In the genomic region with DNA sequence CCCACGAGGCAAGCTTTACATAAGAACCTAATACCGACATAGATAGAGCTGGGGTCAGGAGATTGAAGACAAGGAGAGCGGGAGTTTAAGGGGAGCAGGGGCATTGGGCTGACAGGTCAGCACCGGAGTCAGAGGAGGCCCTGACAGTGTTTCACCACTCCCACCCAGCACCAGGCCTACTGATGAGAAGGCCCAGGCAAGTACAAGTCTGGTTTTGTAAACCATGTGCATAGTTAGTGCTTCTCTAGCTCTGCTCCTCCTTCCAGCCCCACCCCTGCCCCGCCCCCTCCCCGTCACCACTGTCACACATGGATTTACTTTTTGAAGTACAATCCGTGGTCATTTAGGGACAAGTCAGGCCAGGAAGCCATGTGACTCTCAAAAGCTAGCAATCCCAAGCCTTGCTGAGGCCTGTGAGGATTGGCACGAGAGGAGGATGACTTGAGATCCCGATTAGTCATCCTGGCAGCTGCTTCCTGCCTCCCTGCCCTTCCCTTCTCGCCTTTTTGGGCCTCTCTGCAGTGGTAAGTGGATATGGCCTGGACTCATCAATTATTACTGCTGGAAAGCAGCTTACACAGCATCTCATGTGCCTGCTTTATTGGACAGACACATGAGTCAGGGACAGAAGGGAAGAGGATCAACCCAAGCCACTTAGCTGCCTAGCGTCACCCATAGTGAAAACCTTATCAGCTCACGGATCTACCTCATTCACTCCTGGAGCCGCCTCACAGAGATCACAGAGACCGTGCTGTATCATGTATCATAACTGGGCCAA, we compare ENCODE assay signal across 8 mouse cellular contexts. TPM values are rescaled to one million over a fixed set of nuclear protein-coding genes. Genes with fewer than 3 reads are reported as not detected.
A peak's percentile ranks its signal among the peaks of the same experiment; 100 is the strongest.
DNase-seq lines count a peak whose midpoint lies in the region; ATAC-seq lines count a peak whose summit lies in the region.

No protein-coding gene starts in this region.

- H3K36me3 ChIP-seq in liver, embryonic 12.5 days: no peaks in the 10 kb centered on the region
- H3K36me3 ChIP-seq in liver, embryonic 11.5 days (ENCODE audit: control insufficient read depth, insufficient read depth, low read length): no peaks in the 10 kb centered on the region
- H3K36me3 ChIP-seq in embryonic facial prominence, embryonic 15.5 days: no peaks in the 10 kb centered on the region
- no peaks in the 10 kb centered on the region for H3K36me3 ChIP-seq in forebrain, embryonic 10.5 days (replicated peaks)

- no peak overlapping the region for H3K27ac ChIP-seq in liver, embryonic 12.5 days
- no peak overlapping the region for H3K27ac ChIP-seq in liver, embryonic 11.5 days (ENCODE audit: low read depth, low read length)
- peak overlapping the region; percentile 53 for H3K27ac ChIP-seq in embryonic facial prominence, embryonic 15.5 days (replicated peaks)
- H3K27ac ChIP-seq in forebrain, embryonic 10.5 days: no peak overlapping the region

- no peak overlapping the region for H3K4me2 ChIP-seq in liver, embryonic 12.5 days
- H3K4me2 ChIP-seq in liver, embryonic 11.5 days: no peak overlapping the region
- H3K4me2 ChIP-seq in embryonic facial prominence, embryonic 15.5 days (replicated peaks): no peak overlapping the region

- DNase-seq in liver, embryonic 11.5 days (ENCODE audit: low spot score): no peak
- peak; percentile 53 for DNase-seq in kidney, adult 18-20 months
- DNase-seq in naive thymus-derived CD4-positive, alpha-beta T cell, adult 2 months (ENCODE audit: low read depth): peak; percentile 16
- no peak for DNase-seq in forebrain, embryonic 10.5 days (ENCODE audit: extremely low spot score, low spot score)
- DNase-seq in c-Kit-positive CD71-positive TER-119-positive erythroid progenitor cells, embryonic 14.5 days (ENCODE audit: low spot score): no peak

- peak; percentile 44; the same call in 1 of the 2 replicates for ATAC-seq in liver, embryonic 12.5 days
- no peak for ATAC-seq in liver, embryonic 11.5 days (replicated peaks; ENCODE audit: low FRiP score)
- ATAC-seq in embryonic facial prominence, embryonic 15.5 days (ENCODE audit: insufficient number of reproducible peaks, low FRiP score, low TSS enrichment, low read depth): peak; percentile 79
- no peak for ATAC-seq in granulocyte monocyte progenitor cell, adult 5-6 weeks (replicated peaks; ENCODE audit: poor library complexity, severe bottlenecking)

- no peaks in the 10 kb centered on the region for H3K4me1 ChIP-seq in liver, embryonic 12.5 days
- H3K4me1 ChIP-seq in liver, embryonic 11.5 days (replicated peaks; ENCODE audit: control insufficient read depth, insufficient read depth, low read length): no peaks in the 10 kb centered on the region
- H3K4me1 ChIP-seq in embryonic facial prominence, embryonic 15.5 days: peaks cover 11% of the 10 kb centered on the region
- H3K4me1 ChIP-seq in forebrain, embryonic 10.5 days: peaks cover 13% of the 10 kb centered on the region

- WGBS in liver, embryonic 12.5 days (ENCODE audit: insufficient replicate concordance): 49% methylated on average over 14 of the region's 14 CpGs
- 50% methylated on average over 14 of the region's 14 CpGs for WGBS in liver, embryonic 11.5 days
- WGBS in embryonic facial prominence, embryonic 15.5 days: 45% methylated on average over 14 of the region's 14 CpGs
- WGBS in forebrain, embryonic 10.5 days: 70% methylated on average over 14 of the region's 14 CpGs

- H3K9ac ChIP-seq in liver, embryonic 12.5 days: no peak overlapping the region
- no peak overlapping the region for H3K9ac ChIP-seq in liver, embryonic 11.5 days (ENCODE audit: low read depth, low read length)
- no peak overlapping the region for H3K9ac ChIP-seq in embryonic facial prominence, embryonic 15.5 days

- H3K4me3 ChIP-seq in liver, embryonic 12.5 days: no peak overlapping the region
- H3K4me3 ChIP-seq in liver, embryonic 11.5 days (ENCODE audit: low read depth, low read length): no peak overlapping the region
- no peak overlapping the region for H3K4me3 ChIP-seq in embryonic facial prominence, embryonic 15.5 days (replicated peaks)
- no peak overlapping the region for H3K4me3 ChIP-seq in forebrain, embryonic 10.5 days

- H3K27me3 ChIP-seq in liver, embryonic 12.5 days (replicated peaks): no peaks in the 10 kb centered on the region
- H3K27me3 ChIP-seq in liver, embryonic 11.5 days (replicated peaks; ENCODE audit: control insufficient read depth, insufficient read depth, low read length): no peaks in the 10 kb centered on the region
- no peaks in the 10 kb centered on the region for H3K27me3 ChIP-seq in embryonic facial prominence, embryonic 15.5 days
- H3K27me3 ChIP-seq in forebrain, embryonic 10.5 days (ENCODE audit: poor library complexity, severe bottlenecking): no peaks in the 10 kb centered on the region

- no peaks in the 10 kb centered on the region for H3K9me3 ChIP-seq in liver, embryonic 12.5 days (replicated peaks)
- no peaks in the 10 kb centered on the region for H3K9me3 ChIP-seq in liver, embryonic 11.5 days (ENCODE audit: control insufficient read depth, low read length)
- no peaks in the 10 kb centered on the region for H3K9me3 ChIP-seq in embryonic facial prominence, embryonic 15.5 days (replicated peaks)
- no peaks in the 10 kb centered on the region for H3K9me3 ChIP-seq in forebrain, embryonic 10.5 days

RNA-seq across cellular contexts. Expression of a gene that starts 34.1 kb away (rescaled TPM):
- polyA plus RNA-seq in liver, embryonic 12.5 days (2016; fragmentation: Nextera tagmentation; extraction: Ambion mirVana): 318 and 321 TPM in 2 replicates
- polyA plus RNA-seq in liver, embryonic 11.5 days (2014; fragmentation: Nextera tagmentation; extraction: Ambion mirVana): 426 and 477 TPM in 2 replicates
- polyA plus RNA-seq in embryonic facial prominence, embryonic 15.5 days (2015; fragmentation: Nextera tagmentation; extraction: Ambion mirVana): 294 and 307 TPM in 2 replicates
- 490 and 511 TPM in 2 replicates for polyA plus RNA-seq in forebrain, embryonic 10.5 days (2016; fragmentation: Nextera tagmentation; extraction: Ambion mirVana)
- total RNA-seq in granulocyte monocyte progenitor cell, adult 5-6 weeks (2014; fragmentation: Nextera tagmentation): 387 and 444 TPM in 2 replicates
- 211 and 247 TPM in 2 replicates for total RNA-seq in granulocyte monocyte progenitor cell, adult 5-6 weeks (2017)

RNA-seq across cellular contexts. Expression of a gene that starts 48.1 kb away (rescaled TPM):
- polyA plus RNA-seq in liver, embryonic 12.5 days (2016; fragmentation: Nextera tagmentation; extraction: Ambion mirVana): not detected in 2 replicates
- polyA plus RNA-seq in liver, embryonic 11.5 days (2014; fragmentation: Nextera tagmentation; extraction: Ambion mirVana): not detected in 2 replicates
- 0.18 and 0.49 TPM in 2 replicates for polyA plus RNA-seq in embryonic facial prominence, embryonic 15.5 days (2015; fragmentation: Nextera tagmentation; extraction: Ambion mirVana)
- polyA plus RNA-seq in forebrain, embryonic 10.5 days (2016; fragmentation: Nextera tagmentation; extraction: Ambion mirVana): 0.11 and 0.30 TPM in 2 replicates
- not detected in 2 replicates for total RNA-seq in granulocyte monocyte progenitor cell, adult 5-6 weeks (2014; fragmentation: Nextera tagmentation)
- 0.26 and 0.62 TPM in 2 replicates for total RNA-seq in granulocyte monocyte progenitor cell, adult 5-6 weeks (2017)

RNA-seq across cellular contexts. Expression of a gene that starts 59.3 kb away (rescaled TPM):
- 21.8 and 23.0 TPM in 2 replicates for polyA plus RNA-seq in liver, embryonic 12.5 days (2016; fragmentation: Nextera tagmentation; extraction: Ambion mirVana)
- 24.1 and 26.9 TPM in 2 replicates for polyA plus RNA-seq in liver, embryonic 11.5 days (2014; fragmentation: Nextera tagmentation; extraction: Ambion mirVana)
- polyA plus RNA-seq in embryonic facial prominence, embryonic 15.5 days (2015; fragmentation: Nextera tagmentation; extraction: Ambion mirVana): 39.0 and 42.6 TPM in 2 replicates
- polyA plus RNA-seq in forebrain, embryonic 10.5 days (2016; fragmentation: Nextera tagmentation; extraction: Ambion mirVana): 16.8 and 19.0 TPM in 2 replicates
- total RNA-seq in granulocyte monocyte progenitor cell, adult 5-6 weeks (2014; fragmentation: Nextera tagmentation): 7.9 and 8.8 TPM in 2 replicates
- total RNA-seq in granulocyte monocyte progenitor cell, adult 5-6 weeks (2017): 9.6 and 19.7 TPM in 2 replicates

Comparison
In these comparisons a context has a peak if more than half of its experiments do, and no peak if none do; other contexts are left out.
1. ATAC-seq: peak in liver, embryonic 12.5 days (single experiment) and embryonic facial prominence, embryonic 15.5 days (single experiment); none in liver, embryonic 11.5 days (single experiment) and granulocyte monocyte progenitor cell, adult 5-6 weeks (single experiment).
2. DNase-seq: peak in kidney, adult 18-20 months (single experiment) and naive thymus-derived CD4-positive, alpha-beta T cell, adult 2 months (single experiment); none in liver, embryonic 11.5 days (single experiment), forebrain, embryonic 10.5 days (single experiment) and c-Kit-positive CD71-positive TER-119-positive erythroid progenitor cells, embryonic 14.5 days (single experiment).